Mouse (Mus musculus) monocyte, adult 5-6 weeks (primary cell): Measurements from ENCODE around the gene Cttnbp2. TPM values are rescaled to one million over a fixed set of nuclear protein-coding genes. Genes with fewer than 3 reads are reported as not detected.

Experiments used
- ATAC-seq: fragments of 153-309, 156-312 bp; replicated peaks from 2 replicates; pipeline ENCODE4 v1.8.0; 2017; ENCODE audit warnings: mild to moderate bottlenecking; ENCODE audit not compliant: low TSS enrichment, insufficient number of reproducible peaks, severe bottlenecking, poor library complexity, low FRiP score
- total RNA-seq: library from RNA; stranded (forward); fragments of 200-1000, 200-491, 200-594 nt; gene quantifications from 3 replicates; pipeline ENCODE4 v1.2.3, GENCODE M21; 2017

Gene Cttnbp2
- total RNA-seq, 1 experiment from 2014 or later: not detected

DNA sequence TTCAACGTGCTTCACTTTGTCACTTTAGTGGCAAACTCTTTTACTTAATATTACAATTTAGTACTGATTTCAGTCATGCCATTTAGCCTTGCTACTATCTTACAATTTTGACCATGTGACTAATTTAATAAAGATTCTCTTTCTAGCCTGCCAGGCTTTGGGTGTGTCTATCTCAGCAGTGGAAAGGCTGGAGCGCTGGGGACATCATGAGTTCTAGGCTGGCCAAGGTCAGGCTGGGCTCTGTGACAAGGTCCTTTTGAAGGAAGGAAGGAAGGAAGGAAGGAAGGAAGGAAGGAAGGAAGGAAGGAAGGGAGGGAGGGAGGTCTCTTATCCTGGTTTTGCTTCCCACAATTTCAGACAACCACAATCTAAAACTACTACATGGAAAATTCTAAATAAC lies 39.7 kb downstream of the Cttnbp2 start:
- ATAC-seq: no peak

DNA sequence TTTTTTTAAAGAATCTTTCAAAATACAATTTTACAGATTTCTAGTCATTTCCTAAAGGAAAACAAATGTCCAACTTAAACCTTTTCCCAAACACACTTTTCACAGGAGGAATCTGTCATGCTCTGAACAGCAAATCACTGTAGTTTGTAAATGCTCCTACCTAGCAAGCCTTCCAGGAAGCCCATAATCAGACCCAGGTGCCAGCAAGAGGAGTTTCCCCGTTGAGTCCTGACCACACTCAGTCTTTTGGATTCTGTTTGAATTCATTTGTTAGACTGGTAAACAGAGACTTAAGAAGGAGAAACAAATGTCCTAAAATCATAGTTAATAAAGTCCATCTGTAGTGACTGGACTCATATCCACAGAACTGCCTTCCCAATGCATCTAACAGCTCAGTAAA lies 40.1 kb downstream of the Cttnbp2 start:
- ATAC-seq: no peak

GRCm38 (mm10) chr6:18469206-18469605 lies 45.4 kb downstream of the Cttnbp2 start:
- ATAC-seq: no peak

- no peak for ATAC-seq
Observed at GRCm38 (mm10) chr6:18467777-18468176, 46.9 kb downstream of the Cttnbp2 start.

- no peak for ATAC-seq
Observed at GRCm38 (mm10) chr6:18466227-18466626, 48.4 kb downstream of the Cttnbp2 start.

DNA sequence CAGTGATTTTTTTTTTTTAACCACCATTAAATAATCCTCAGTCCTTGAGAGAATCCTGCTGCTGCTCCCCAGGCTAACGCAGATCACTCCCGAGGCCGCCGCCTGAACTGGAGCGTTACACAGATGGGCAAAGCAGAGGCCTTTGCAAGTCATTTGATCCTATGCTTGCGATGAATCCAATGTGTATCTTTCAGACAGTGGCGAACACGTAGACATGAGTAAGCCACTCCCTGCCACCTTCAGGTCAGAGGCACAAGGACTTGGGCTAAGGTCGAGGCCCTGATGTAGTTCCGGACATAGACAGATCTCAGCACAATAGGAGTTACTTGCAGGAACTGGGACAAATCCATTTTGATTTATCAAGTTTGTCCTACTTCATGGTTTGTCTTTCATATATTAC lies 49.0 kb downstream of the Cttnbp2 start:
- ATAC-seq: no peak

GRCm38 (mm10) chr6:18459657-18460056 lies 55.0 kb downstream of the Cttnbp2 start:
- no peak for ATAC-seq

- no peak for ATAC-seq
Observed at GRCm38 (mm10) chr6:18450551-18451193, 64.0 kb downstream of the Cttnbp2 start.

DNA sequence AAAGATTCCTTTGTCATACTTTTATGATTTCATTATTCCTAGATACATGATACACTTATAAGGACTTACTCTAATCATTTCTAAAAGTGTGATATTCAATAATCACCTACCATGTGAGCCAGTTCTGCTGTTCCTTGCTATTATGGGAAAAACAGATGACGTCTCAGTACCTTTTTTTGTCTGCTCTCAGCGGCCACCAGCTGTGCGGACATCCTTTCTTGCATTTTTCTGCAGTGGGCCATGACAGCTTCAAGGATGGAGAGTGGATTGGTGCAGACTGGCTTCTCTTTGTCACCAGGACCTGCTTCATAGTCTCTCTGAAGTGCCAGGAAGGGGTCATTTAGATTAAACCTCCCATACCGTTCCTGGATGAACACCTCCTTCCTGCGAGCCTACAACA lies 66.6 kb downstream of the Cttnbp2 start:
- no peak for ATAC-seq

DNA sequence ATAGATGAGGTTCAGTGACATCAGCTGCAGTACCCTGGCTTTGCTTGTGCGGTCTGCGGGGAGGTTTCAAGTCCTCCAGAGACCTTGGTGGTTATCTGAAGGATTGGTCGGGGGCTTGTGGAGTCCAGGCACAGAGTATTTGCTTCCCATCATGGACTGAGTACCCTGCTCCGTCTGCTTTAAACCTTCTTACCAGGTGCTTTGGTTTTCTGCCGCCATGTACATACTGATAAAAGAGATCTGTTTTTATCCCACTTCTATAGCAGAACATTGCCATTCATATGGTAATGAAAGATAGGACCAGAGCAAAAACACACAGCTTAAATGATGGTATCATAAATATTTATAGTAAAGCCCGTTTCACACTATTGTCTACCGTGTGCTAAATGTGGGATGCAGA lies 67.7 kb downstream of the Cttnbp2 start:
- ATAC-seq: no peak

GRCm38 (mm10) chr6:18446359-18446758 lies 68.3 kb downstream of the Cttnbp2 start:
- ATAC-seq: no peak

DNA sequence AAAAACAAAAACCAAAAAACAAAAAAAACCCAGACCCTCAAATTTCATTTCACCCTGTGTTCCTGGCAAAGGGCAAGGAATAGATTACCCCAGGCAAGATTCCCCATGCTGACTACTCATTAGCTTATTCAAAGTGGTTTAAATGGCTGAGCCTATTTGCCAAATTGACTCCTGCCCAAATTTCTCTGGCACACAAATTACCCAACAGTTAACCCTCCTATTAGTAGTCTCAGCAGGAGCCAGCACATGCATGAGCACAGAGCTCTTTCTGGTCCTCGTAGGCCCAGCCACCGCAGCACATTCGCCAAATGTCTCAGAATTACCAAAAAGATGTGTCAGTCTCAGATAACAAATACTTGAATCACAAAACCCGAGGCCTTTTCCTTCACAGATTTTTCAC lies 68.9 kb downstream of the Cttnbp2 start:
- ATAC-seq: no peak

GRCm38 (mm10) chr6:18442303-18442702 lies 72.3 kb downstream of the Cttnbp2 start:
- ATAC-seq: no peak

DNA sequence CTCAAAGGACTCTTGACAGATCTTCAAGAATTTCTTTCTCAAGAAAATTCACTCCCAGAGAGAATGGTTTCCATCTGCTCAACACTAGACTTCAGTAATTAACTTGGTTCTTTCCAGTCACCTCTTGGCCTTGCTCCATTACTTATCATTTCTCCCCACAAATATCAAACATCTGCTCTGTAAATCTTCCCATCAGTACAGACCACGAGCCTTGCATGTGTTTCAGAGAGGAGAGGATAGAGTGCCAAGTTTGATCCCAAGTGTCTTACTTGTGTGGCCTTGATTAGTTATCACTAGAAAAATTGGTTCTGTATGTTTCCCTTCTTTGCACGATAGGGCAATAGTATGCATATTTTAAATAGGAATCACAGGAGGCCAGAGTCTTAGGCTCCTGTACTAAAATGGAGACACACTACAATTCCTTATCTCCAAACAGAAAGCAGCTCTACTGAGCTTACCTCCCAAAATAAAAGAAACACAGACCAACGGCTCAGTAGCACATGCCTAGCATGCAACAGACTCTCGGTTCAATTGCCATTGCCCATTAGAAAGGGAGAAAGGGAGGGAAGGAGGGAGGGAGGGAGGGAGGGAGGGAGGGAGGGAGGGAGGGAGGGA lies 73.6 kb downstream of the Cttnbp2 start:
- no peak for ATAC-seq

GRCm38 (mm10) chr6:18436127-18436812 lies 78.4 kb downstream of the Cttnbp2 start:
- ATAC-seq: no peak

DNA sequence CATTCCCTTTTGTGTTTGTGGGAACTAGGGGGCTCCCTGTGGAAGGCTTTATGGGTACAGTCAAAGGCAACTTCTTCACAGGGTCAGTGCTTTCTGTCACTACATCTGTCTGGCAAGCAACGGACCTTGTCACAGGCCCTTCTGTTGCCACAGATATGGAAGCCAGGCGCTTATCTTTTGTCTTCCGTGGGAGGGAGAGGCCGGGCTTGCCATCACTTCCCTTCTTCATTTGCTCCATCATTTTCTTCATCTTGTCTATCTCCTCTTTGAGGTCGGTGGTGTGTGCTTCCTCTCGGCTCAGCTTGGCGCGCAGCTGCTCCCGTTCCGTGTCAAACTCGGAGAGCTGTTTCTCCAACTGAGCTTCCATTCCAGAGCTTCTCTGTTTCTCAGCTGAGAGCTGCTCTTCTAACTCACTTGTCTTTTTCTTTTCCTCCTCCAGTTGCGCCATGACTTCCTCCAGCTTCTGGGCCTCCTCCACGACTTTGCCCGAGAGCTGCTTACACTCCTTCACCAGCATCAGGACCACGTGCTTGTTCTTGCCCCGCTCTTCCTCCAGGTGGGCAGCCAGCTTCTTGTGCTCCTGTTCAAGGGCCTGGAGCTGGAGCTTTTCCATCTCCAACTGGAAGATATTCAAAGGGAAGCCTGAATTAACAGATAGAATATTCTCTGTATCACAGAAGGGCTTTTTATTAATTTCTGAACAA lies 79.7 kb downstream of the Cttnbp2 start:
- ATAC-seq: no peak

DNA sequence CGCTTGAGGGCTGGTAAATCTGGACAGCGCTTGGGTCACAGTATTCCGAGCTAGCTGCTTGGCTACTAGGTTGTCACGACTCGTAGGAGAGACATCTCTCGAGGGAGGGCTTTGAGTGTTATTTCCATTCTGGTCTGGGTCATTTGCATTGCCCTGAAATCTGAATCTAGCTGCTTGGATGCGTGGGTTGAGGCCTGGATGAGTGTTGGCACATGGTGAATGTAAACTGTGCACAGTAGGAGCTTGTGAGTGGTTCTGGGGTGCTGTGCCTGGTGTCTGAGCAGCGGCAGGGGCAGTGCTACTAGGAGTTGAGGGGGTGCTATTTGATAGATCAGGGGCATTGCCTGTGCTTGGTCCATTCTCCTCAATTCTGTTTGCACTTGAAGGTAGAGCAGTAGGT lies 80.3 kb downstream of the Cttnbp2 start:
- no peak for ATAC-seq

DNA sequence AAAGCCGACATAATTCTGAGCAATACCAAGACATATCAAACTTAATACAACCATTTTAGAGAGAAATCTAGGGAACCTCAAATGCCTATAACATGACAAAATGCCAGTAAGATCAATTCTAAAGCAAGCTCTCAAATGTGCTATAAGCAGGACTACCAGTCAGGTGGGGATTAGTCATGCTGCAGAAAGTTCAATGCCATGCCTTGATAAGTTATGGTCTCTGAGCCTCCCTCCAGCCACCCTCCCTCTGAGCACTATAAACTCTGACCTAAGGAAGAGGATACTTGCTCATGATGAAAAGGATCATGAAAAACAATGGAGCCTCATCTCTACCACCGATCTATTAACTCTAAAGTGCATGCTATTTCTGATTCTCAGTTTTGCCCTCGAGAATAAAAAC lies 82.3 kb downstream of the Cttnbp2 start:
- ATAC-seq: no peak

DNA sequence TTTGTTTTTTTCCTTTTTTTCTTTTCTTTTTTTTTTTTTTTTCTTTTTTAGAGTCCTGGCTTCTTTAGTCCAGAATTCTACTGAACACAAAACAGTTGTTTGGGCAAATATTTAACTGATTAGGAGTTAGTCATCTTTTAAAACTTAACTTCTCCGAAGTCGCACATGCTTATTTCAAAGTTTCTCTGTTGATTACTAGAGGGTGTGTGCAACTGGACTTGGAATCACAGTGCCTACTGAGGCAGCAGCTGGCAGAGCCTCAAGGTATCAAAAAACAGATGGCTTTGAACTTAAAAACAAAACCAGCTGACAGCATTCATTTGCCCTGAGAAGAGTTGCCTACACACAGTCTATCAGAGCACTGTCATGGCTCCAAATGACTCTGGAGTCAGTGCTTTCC lies 82.8 kb downstream of the Cttnbp2 start:
- no peak for ATAC-seq

DNA sequence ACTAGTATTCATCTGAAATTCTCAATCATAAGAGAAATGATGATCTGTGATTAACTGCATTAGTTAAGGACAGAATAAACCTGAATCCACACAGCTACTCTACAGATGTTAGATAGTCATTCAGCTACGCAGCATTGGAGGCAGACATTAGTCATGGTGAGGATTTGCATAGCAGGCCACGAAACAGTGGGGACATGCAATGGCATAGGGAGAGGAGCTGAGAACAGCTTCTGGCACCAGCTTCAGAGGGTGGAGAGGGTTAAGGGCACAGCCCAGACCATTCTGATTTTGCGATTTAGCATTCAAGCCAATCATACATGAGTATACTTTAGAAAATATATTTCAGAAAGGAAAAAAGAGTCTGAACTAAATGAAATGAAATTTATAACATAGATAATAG lies 84.6 kb downstream of the Cttnbp2 start:
- ATAC-seq: no peak
